Mouse (Mus musculus): ENCODE measurements around the gene Atp1b1. TPM values are rescaled to one million over a fixed set of nuclear protein-coding genes. Genes with fewer than 3 reads are reported as not detected.

The Atp1b1 gene
- polyA plus RNA-seq, 1 experiment from 2014 or later = 11.6 TPM

GRCm38 (mm10) chr1:164489961-164490594 is 31.9 kb upstream of the Atp1b1 start:
- H3K27me3 ChIP-seq (ENCODE audit: control insufficient read depth, insufficient read depth, low read length) = no peaks in the 10 kb centered on the region
- WGBS = 88% methylated on average over 3 of the region's 3 CpGs
- no peak overlapping the region for H3K27ac ChIP-seq (replicated peaks; ENCODE audit: low read depth, low read length)
- H3K9ac ChIP-seq (replicated peaks; ENCODE audit: low read length) = no peak overlapping the region
- ATAC-seq (replicated peaks; ENCODE audit: insufficient number of reproducible peaks, low FRiP score, low TSS enrichment, low read depth) (no peak), DNase-seq (ENCODE audit: low spot score) (no peak)
- H3K36me3 ChIP-seq (replicated peaks; ENCODE audit: control insufficient read depth, insufficient read depth, low read depth, low read length) = no peaks in the 10 kb centered on the region
- no peaks in the 10 kb centered on the region for H3K4me1 ChIP-seq (ENCODE audit: control insufficient read depth, insufficient read depth, low read length)
- no peaks in the 10 kb centered on the region for H3K9me3 ChIP-seq (replicated peaks; ENCODE audit: control insufficient read depth, low read length)
- H3K4me3 ChIP-seq (ENCODE audit: low read depth, low read length) = no peak overlapping the region
- no peak overlapping the region for H3K4me2 ChIP-seq (ENCODE audit: low read depth, low read length)

GRCm38 (mm10) chr1:164483728-164484127 is 25.6 kb upstream of the Atp1b1 start:
- H3K4me3 ChIP-seq (ENCODE audit: low read depth, low read length) = no peak overlapping the region
- no peaks in the 10 kb centered on the region for H3K36me3 ChIP-seq (replicated peaks; ENCODE audit: control insufficient read depth, insufficient read depth, low read depth, low read length)
- H3K9ac ChIP-seq (replicated peaks; ENCODE audit: low read length) = no peak overlapping the region
- ATAC-seq (replicated peaks; ENCODE audit: insufficient number of reproducible peaks, low FRiP score, low TSS enrichment, low read depth) = no peak
- H3K27me3 ChIP-seq (ENCODE audit: control insufficient read depth, insufficient read depth, low read length) = no peaks in the 10 kb centered on the region
- no peak for DNase-seq (ENCODE audit: low spot score)
- no peak overlapping the region for H3K4me2 ChIP-seq (ENCODE audit: low read depth, low read length)
- H3K27ac ChIP-seq (replicated peaks; ENCODE audit: low read depth, low read length) = no peak overlapping the region
- H3K4me1 ChIP-seq (ENCODE audit: control insufficient read depth, insufficient read depth, low read length) = no peaks in the 10 kb centered on the region
- no peaks in the 10 kb centered on the region for H3K9me3 ChIP-seq (replicated peaks; ENCODE audit: control insufficient read depth, low read length)

GRCm38 (mm10) chr1:164482833-164483232 is 24.7 kb upstream of the Atp1b1 start:
- no peak overlapping the region for H3K4me3 ChIP-seq (ENCODE audit: low read depth, low read length)
- peak; percentile 14 for DNase-seq (ENCODE audit: low spot score)
- no peaks in the 10 kb centered on the region for H3K36me3 ChIP-seq (replicated peaks; ENCODE audit: control insufficient read depth, insufficient read depth, low read depth, low read length)
- H3K9ac ChIP-seq (replicated peaks; ENCODE audit: low read length) = no peak overlapping the region
- no peaks in the 10 kb centered on the region for H3K4me1 ChIP-seq (ENCODE audit: control insufficient read depth, insufficient read depth, low read length)
- no peaks in the 10 kb centered on the region for H3K27me3 ChIP-seq (ENCODE audit: control insufficient read depth, insufficient read depth, low read length)
- no peak for ATAC-seq (replicated peaks; ENCODE audit: insufficient number of reproducible peaks, low FRiP score, low TSS enrichment, low read depth)
- WGBS = 75% methylated on average over 3 of the region's 3 CpGs
- no peak overlapping the region for H3K4me2 ChIP-seq (ENCODE audit: low read depth, low read length)
- no peak overlapping the region for H3K27ac ChIP-seq (replicated peaks; ENCODE audit: low read depth, low read length)
- H3K9me3 ChIP-seq (replicated peaks; ENCODE audit: control insufficient read depth, low read length) = no peaks in the 10 kb centered on the region

- H3K4me3 ChIP-seq (ENCODE audit: low read depth, low read length) = no peak overlapping the region
- WGBS = 58% methylated on average over 9 of the region's 9 CpGs
- H3K36me3 ChIP-seq (replicated peaks; ENCODE audit: control insufficient read depth, insufficient read depth, low read depth, low read length) = no peaks in the 10 kb centered on the region
- DNase-seq (ENCODE audit: low spot score) (no peak), ATAC-seq (replicated peaks; ENCODE audit: insufficient number of reproducible peaks, low FRiP score, low TSS enrichment, low read depth) (no peak)
- no peaks in the 10 kb centered on the region for H3K4me1 ChIP-seq (ENCODE audit: control insufficient read depth, insufficient read depth, low read length)
- H3K9ac ChIP-seq (replicated peaks; ENCODE audit: low read length) = no peak overlapping the region
- H3K4me2 ChIP-seq (ENCODE audit: low read depth, low read length) = no peak overlapping the region
- H3K27ac ChIP-seq (replicated peaks; ENCODE audit: low read depth, low read length) = no peak overlapping the region
- no peaks in the 10 kb centered on the region for H3K27me3 ChIP-seq (ENCODE audit: control insufficient read depth, insufficient read depth, low read length)
- H3K9me3 ChIP-seq (replicated peaks; ENCODE audit: control insufficient read depth, low read length) = no peaks in the 10 kb centered on the region
These were observed 23.6 kb upstream of the Atp1b1 start for GRCm38 (mm10) chr1:164481645-164482354.

GRCm38 (mm10) chr1:164480755-164481644 is 22.8 kb upstream of the Atp1b1 start:
- Histone ChIP-seq H3K9ac (replicated peaks; ENCODE audit: low read length) (no peak overlapping the region), H3K27ac (replicated peaks; ENCODE audit: low read depth, low read length) (no peak overlapping the region), H3K4me1 (ENCODE audit: control insufficient read depth, insufficient read depth, low read length) (no peaks in the 10 kb centered on the region), H3K36me3 (replicated peaks; ENCODE audit: control insufficient read depth, insufficient read depth, low read depth, low read length) (no peaks in the 10 kb centered on the region), H3K27me3 (ENCODE audit: control insufficient read depth, insufficient read depth, low read length) (no peaks in the 10 kb centered on the region), H3K4me2 (ENCODE audit: low read depth, low read length) (no peak overlapping the region), H3K4me3 (ENCODE audit: low read depth, low read length) (no peak overlapping the region), H3K9me3 (replicated peaks; ENCODE audit: control insufficient read depth, low read length) (no peaks in the 10 kb centered on the region)
- WGBS = 78% methylated on average over 5 of the region's 5 CpGs
- no peak for ATAC-seq (replicated peaks; ENCODE audit: insufficient number of reproducible peaks, low FRiP score, low TSS enrichment, low read depth)
- no peak for DNase-seq (ENCODE audit: low spot score)

- no peak overlapping the region for H3K4me3 ChIP-seq (ENCODE audit: low read depth, low read length)
- 76% methylated on average over 4 of the region's 4 CpGs for WGBS
- no peaks in the 10 kb centered on the region for H3K36me3 ChIP-seq (replicated peaks; ENCODE audit: control insufficient read depth, insufficient read depth, low read depth, low read length)
- no peaks in the 10 kb centered on the region for H3K9me3 ChIP-seq (replicated peaks; ENCODE audit: control insufficient read depth, low read length)
- no peak overlapping the region for H3K9ac ChIP-seq (replicated peaks; ENCODE audit: low read length)
- no peaks in the 10 kb centered on the region for H3K4me1 ChIP-seq (ENCODE audit: control insufficient read depth, insufficient read depth, low read length)
- H3K4me2 ChIP-seq (ENCODE audit: low read depth, low read length) = no peak overlapping the region
- no peaks in the 10 kb centered on the region for H3K27me3 ChIP-seq (ENCODE audit: control insufficient read depth, insufficient read depth, low read length)
- no peak for DNase-seq (ENCODE audit: low spot score)
- H3K27ac ChIP-seq (replicated peaks; ENCODE audit: low read depth, low read length) = no peak overlapping the region
- no peak for ATAC-seq (replicated peaks; ENCODE audit: insufficient number of reproducible peaks, low FRiP score, low TSS enrichment, low read depth)
These were observed 17.7 kb upstream of the Atp1b1 start for GRCm38 (mm10) chr1:164475895-164476294.

GRCm38 (mm10) chr1:164474778-164475511 is 16.8 kb upstream of the Atp1b1 start:
- DNase-seq (ENCODE audit: low spot score) = no peak
- WGBS = 71% methylated on average over 7 of the region's 7 CpGs

More at GRCm38 (mm10) chr1:164474778-164475511, 16.8 kb upstream of the Atp1b1 start:
- Histone ChIP-seq H3K27me3 (ENCODE audit: control insufficient read depth, insufficient read depth, low read length) (no peaks in the 10 kb centered on the region), H3K4me1 (ENCODE audit: control insufficient read depth, insufficient read depth, low read length) (no peaks in the 10 kb centered on the region), H3K4me3 (ENCODE audit: low read depth, low read length) (no peak overlapping the region), H3K9ac (replicated peaks; ENCODE audit: low read length) (no peak overlapping the region), H3K36me3 (replicated peaks; ENCODE audit: control insufficient read depth, insufficient read depth, low read depth, low read length) (no peaks in the 10 kb centered on the region), H3K9me3 (replicated peaks; ENCODE audit: control insufficient read depth, low read length) (no peaks in the 10 kb centered on the region), H3K27ac (replicated peaks; ENCODE audit: low read depth, low read length) (no peak overlapping the region), H3K4me2 (ENCODE audit: low read depth, low read length) (no peak overlapping the region)
- no peak for ATAC-seq (replicated peaks; ENCODE audit: insufficient number of reproducible peaks, low FRiP score, low TSS enrichment, low read depth)
